Mouse (Mus musculus) kidney, embryonic 16.5 days (tissue): Measurements from ENCODE around the gene Nde1. TPM values are rescaled to one million over a fixed set of nuclear protein-coding genes. Genes with fewer than 3 reads are reported as not detected.

Experiments
- ATAC-seq: fragments of 200-750 bp; cut with Nextera tagmentation; 2 replicates; pipeline ENCODE4 v1.8.0; 2017; ENCODE audit warnings: moderate TSS enrichment; ENCODE audit not compliant: low FRiP score, low TSS enrichment
- H3K27ac ChIP-seq: fragments of 300-500 bp; sonication (generic); 2 replicates; pipeline ENCODE4 v1.5.1; 2014; ENCODE audit warnings: low read length
- H3K27me3 ChIP-seq: fragments of 300-500 bp; sonication (generic); 2 replicates; pipeline ENCODE4 v1.6.1; 2014; ENCODE audit warnings: low read length, control low read depth, mixed read lengths; ENCODE audit not compliant: insufficient read depth
- H3K36me3 ChIP-seq: fragments of 300-500 bp; sonication (generic); 2 replicates; pipeline ENCODE4 v1.6.1; 2014; ENCODE audit warnings: low read length, control low read depth, mixed read lengths; ENCODE audit not compliant: insufficient read depth
- H3K4me1 ChIP-seq: fragments of 300-500 bp; sonication (generic); 2 replicates; pipeline ENCODE4 v1.6.1; 2014; ENCODE audit warnings: low read length, control low read depth, mixed read lengths; ENCODE audit not compliant: insufficient read depth
- H3K4me2 ChIP-seq: fragments of 300-500 bp; sonication (generic); replicated peaks from 2 replicates; pipeline ENCODE4 v1.6.1; 2014; ENCODE audit warnings: low read depth, low read length
- H3K4me3 ChIP-seq: fragments of 300-500 bp; sonication (generic); 2 replicates; pipeline ENCODE4 v1.5.1; 2014; ENCODE audit warnings: mild to moderate bottlenecking, low read length
- H3K9ac ChIP-seq: fragments of 300-500 bp; sonication (generic); replicated peaks from 2 replicates; pipeline ENCODE4 v1.6.1; 2014; ENCODE audit warnings: low read length
- H3K9me3 ChIP-seq: fragments of 300-500 bp; sonication (generic); 2 replicates; pipeline ENCODE4 v1.6.1; 2016; ENCODE audit warnings: low read length, control low read depth
- WGBS: fragments of 180-500 bp; shearing (Covaris S2); extraction: QIAGEN DNeasy Blood & Tissue Kit; methylation state at CpG from one replicate; pipeline ENCODE4 v1.1.7; 2014; 5-methylcytosine and 5-hydroxymethylcytosine counted together
- polyA plus RNA-seq: library from polyadenylated mRNA; unstranded; fragments of >200 nt; fragmentation: Nextera tagmentation; extraction: Ambion mirVana; gene quantifications from 2 replicates; pipeline ENCODE4 v1.2.1, GENCODE M21; 2015

Gene Nde1
- polyA plus RNA-seq, 1 experiment from 2014 or later, result 134 TPM

GRCm38 (mm10) chr16:14183856-14184255 lies 20.8 kb downstream of the Nde1 start:
- Histone ChIP-seq H3K4me1 (no peaks in the 10 kb centered on the region), H3K9me3 (no peaks in the 10 kb centered on the region), H3K4me2 (no peak overlapping the region), H3K27ac (no peak overlapping the region), H3K27me3 (no peaks in the 10 kb centered on the region), H3K9ac (no peak overlapping the region), H3K36me3 (peaks cover 72% of the 10 kb centered on the region), H3K4me3 (no peak overlapping the region)
- 83% methylated on average over 1 of the region's 1 CpGs for WGBS
- no peak for ATAC-seq

GRCm38 (mm10) chr16:14185516-14185915 lies 22.4 kb downstream of the Nde1 start:
- no peak overlapping the region for H3K4me2 ChIP-seq
- 91% methylated on average over 5 of the region's 5 CpGs for WGBS
- peaks cover 71% of the 10 kb centered on the region for H3K36me3 ChIP-seq
- H3K27me3 ChIP-seq, result no peaks in the 10 kb centered on the region
- no peak overlapping the region for H3K9ac ChIP-seq
- H3K4me3 ChIP-seq, result no peak overlapping the region
- no peaks in the 10 kb centered on the region for H3K4me1 ChIP-seq
- no peaks in the 10 kb centered on the region for H3K9me3 ChIP-seq
- H3K27ac ChIP-seq, result no peak overlapping the region
- no peak for ATAC-seq

GRCm38 (mm10) chr16:14194164-14194950 lies 31.3 kb downstream of the Nde1 start:
- ATAC-seq, result no peak
- H3K27me3 ChIP-seq, result no peaks in the 10 kb centered on the region

GRCm38 (mm10) chr16:14195427-14195826 lies 32.4 kb downstream of the Nde1 start:
- ATAC-seq, result no peak
- Histone ChIP-seq H3K4me1 (no peaks in the 10 kb centered on the region), H3K36me3 (peaks cover 19% of the 10 kb centered on the region), H3K27ac (no peak overlapping the region), H3K4me2 (no peak overlapping the region), H3K4me3 (no peak overlapping the region), H3K27me3 (no peaks in the 10 kb centered on the region), H3K9me3 (no peaks in the 10 kb centered on the region), H3K9ac (no peak overlapping the region)
- WGBS, result 28% methylated on average over 1 of the region's 1 CpGs

More at GRCm38 (mm10) chr16:14194164-14194950, 31.3 kb downstream of the Nde1 start:
- peaks cover 28% of the 10 kb centered on the region for H3K36me3 ChIP-seq
- WGBS, result 67% methylated on average over 9 of the region's 9 CpGs
- H3K4me2 ChIP-seq, result no peak overlapping the region
- no peak overlapping the region for H3K9ac ChIP-seq
- H3K9me3 ChIP-seq, result no peaks in the 10 kb centered on the region
- no peak overlapping the region for H3K27ac ChIP-seq
- H3K4me3 ChIP-seq, result no peak overlapping the region
- H3K4me1 ChIP-seq, result no peaks in the 10 kb centered on the region

DNA sequence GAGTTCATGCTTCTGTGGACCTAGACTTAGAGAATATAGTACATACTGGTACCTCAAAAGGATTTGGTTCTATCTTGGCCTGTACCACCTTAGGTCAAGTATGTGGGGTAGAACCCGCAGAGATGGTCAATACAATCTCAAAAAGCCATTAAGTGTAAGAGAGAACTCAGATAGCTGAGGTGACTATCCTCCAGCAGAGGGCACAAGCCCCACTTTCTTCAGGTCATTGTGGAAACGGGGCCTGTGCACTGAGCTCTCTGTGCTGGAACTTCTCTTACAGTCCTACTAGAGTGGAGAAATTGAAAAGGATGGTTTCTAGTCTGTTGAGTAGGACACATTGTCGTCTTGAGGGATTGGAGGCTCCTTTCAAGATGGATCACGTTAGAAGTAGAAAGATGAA lies 35.7 kb downstream of the Nde1 start:
- H3K4me3 ChIP-seq, result no peak overlapping the region
- 73% methylated on average over 4 of the region's 4 CpGs for WGBS

DNA sequence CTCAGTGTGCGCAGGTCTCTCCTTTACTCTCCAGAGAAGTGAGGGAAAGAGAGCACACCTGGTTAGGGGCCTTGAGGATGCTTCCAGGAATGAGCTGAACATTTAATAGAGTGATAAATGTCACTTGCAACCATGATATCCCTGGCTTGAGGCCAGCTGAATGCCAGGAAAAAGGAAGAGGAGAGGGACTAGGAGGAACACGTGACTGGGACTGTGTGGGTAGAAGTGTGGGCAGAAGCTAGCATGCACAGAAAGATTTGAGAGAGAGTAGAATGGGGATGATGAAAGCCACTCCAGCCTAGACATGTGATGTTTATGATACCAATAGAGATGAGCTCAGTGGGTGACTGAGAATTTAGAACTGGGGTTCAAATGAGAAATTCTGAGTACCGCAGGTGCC lies 52.1 kb downstream of the Nde1 start:
- Histone ChIP-seq H3K4me1 (no peaks in the 10 kb centered on the region), H3K4me3 (no peak overlapping the region), H3K36me3 (no peaks in the 10 kb centered on the region), H3K27me3 (no peaks in the 10 kb centered on the region), H3K9ac (no peak overlapping the region), H3K9me3 (no peaks in the 10 kb centered on the region), H3K27ac (no peak overlapping the region), H3K4me2 (no peak overlapping the region)
- ATAC-seq, result no peak
- 90% methylated on average over 3 of the region's 3 CpGs for WGBS

More for the DNA sequence above, 35.7 kb downstream of the Nde1 start:
- Histone ChIP-seq H3K27ac (no peak overlapping the region), H3K4me1 (no peaks in the 10 kb centered on the region), H3K4me2 (no peak overlapping the region), H3K36me3 (no peaks in the 10 kb centered on the region), H3K9me3 (no peaks in the 10 kb centered on the region), H3K9ac (no peak overlapping the region), H3K27me3 (no peaks in the 10 kb centered on the region)
- no peak for ATAC-seq

GRCm38 (mm10) chr16:14237100-14237723 lies 74.1 kb downstream of the Nde1 start:
- H3K4me2 ChIP-seq, result no peak overlapping the region
- no peak overlapping the region for H3K9ac ChIP-seq
- 20% methylated on average over 6 of the region's 6 CpGs for WGBS
- no peaks in the 10 kb centered on the region for H3K9me3 ChIP-seq
- no peaks in the 10 kb centered on the region for H3K27me3 ChIP-seq
- no peak overlapping the region for H3K4me3 ChIP-seq
- 0 out of 2 replicates have a peak, but pooled peaks cover under 1% of the 10 kb centered on the region for H3K4me1 ChIP-seq
- H3K27ac ChIP-seq, result no peak overlapping the region
- peak; percentile 74; the same call in 1 of the 2 replicates for ATAC-seq
- no peaks in the 10 kb centered on the region for H3K36me3 ChIP-seq

DNA sequence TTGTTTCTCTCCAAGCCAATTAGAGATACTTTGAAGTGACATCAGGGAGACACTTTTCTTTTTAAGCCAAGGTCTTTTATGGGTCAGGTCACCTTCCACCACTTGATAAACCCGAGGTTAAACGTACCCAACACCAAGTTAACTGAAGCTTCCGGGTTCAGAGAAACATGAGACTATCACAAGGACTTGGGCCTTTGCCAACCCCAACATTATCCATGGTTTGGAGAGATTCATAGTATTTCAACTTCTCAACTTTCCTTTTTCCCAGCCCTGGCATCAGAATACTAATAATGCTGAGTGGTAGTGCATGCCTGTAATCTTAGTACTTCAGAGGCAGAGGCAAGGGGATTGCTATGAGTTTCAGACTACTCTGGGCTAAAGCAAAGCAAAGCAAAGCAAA lies 79.0 kb downstream of the Nde1 start:
- 0 out of 2 replicates have a peak, but pooled peaks cover 4% of the 10 kb centered on the region for H3K4me1 ChIP-seq
- H3K27me3 ChIP-seq, result no peaks in the 10 kb centered on the region
- no peak for ATAC-seq
- no peak overlapping the region for H3K4me3 ChIP-seq
- 34% methylated on average over 3 of the region's 3 CpGs for WGBS
- H3K9ac ChIP-seq, result no peak overlapping the region
- no peaks in the 10 kb centered on the region for H3K9me3 ChIP-seq
- no peak overlapping the region for H3K4me2 ChIP-seq
- H3K36me3 ChIP-seq, result no peaks in the 10 kb centered on the region
- no peak overlapping the region for H3K27ac ChIP-seq
